Mouse (Mus musculus) CH12.LX (cell line): ENCODE data around the gene Mllt3. TPM values are rescaled to one million over a fixed set of nuclear protein-coding genes. Genes with fewer than 3 reads are reported as not detected.

Source experiments
- DNase-seq: peaks from one replicate; pipeline ENCODE4 v3.0.0-alpha.2; 2013; ENCODE audit errors: extremely low read depth
- H3K27ac ChIP-seq: 2 replicates; pipeline ENCODE4 v1.5.1; 2012; ENCODE audit warnings: low read depth, mild to moderate bottlenecking, control low read depth, moderate library complexity; ENCODE audit not compliant: insufficient read depth
- H3K27me3 ChIP-seq: replicated peaks from 2 replicates; pipeline ENCODE3; 2012; ENCODE audit warnings: inconsistent platforms
- H3K36me3 ChIP-seq, 2 experiments: replicated peaks in 1 of 2; 2 replicates each; pipeline versions ENCODE3 to v1.6.1; 2012; ENCODE audit warnings: inconsistent platforms in 1 of 2, low read length in 1 of 2, mild to moderate bottlenecking in 1 of 2, mixed read lengths in 1 of 2, moderate library complexity in 1 of 2; ENCODE audit not compliant: control insufficient read depth in 1 of 2, insufficient read depth in 1 of 2
- H3K4me1 ChIP-seq, 2 experiments: 2 replicates each; pipeline ENCODE4 v1.6.1; 2012; ENCODE audit warnings: inconsistent platforms in 1 of 2, moderate library complexity in 1 of 2; ENCODE audit not compliant: insufficient read depth in 2 of 2, control insufficient read depth in 1 of 2
- H3K4me2 ChIP-seq: 2 replicates; pipeline ENCODE4 v1.6.1; 2012; ENCODE audit warnings: low read depth, mild to moderate bottlenecking, control low read depth; ENCODE audit not compliant: poor library complexity, insufficient read depth, severe bottlenecking
- H3K4me3 ChIP-seq, 3 experiments: fragments of 150-350 bp in 1 of 3; sonication (generic) in 1 of 3; replicated peaks in 1 of 3; 2 replicates each; pipeline versions ENCODE3 to v1.5.1; 2011 to 2012; ENCODE audit warnings: low read depth in 2 of 3, low read length in 2 of 3, mild to moderate bottlenecking in 2 of 3, moderate library complexity in 2 of 3, control low read depth in 1 of 3, improper control_type of control experiment in 1 of 3, inconsistent platforms in 1 of 3, mixed read lengths in 1 of 3; ENCODE audit not compliant: poor library complexity in 1 of 3
- H3K79me2 ChIP-seq: replicated peaks from 2 replicates; pipeline ENCODE4 v1.6.1; 2012; ENCODE audit warnings: mild to moderate bottlenecking, moderate library complexity; ENCODE audit not compliant: control insufficient read depth, poor library complexity, insufficient read depth, severe bottlenecking; ENCODE audit errors: extremely low read depth
- H3K9ac ChIP-seq: 2 replicates; pipeline ENCODE4 v1.6.1; 2012; ENCODE audit warnings: low read depth, mild to moderate bottlenecking, control low read depth, moderate library complexity; ENCODE audit not compliant: insufficient read depth
- H3K9me3 ChIP-seq: replicated peaks from 2 replicates; pipeline ENCODE3; 2012; ENCODE audit warnings: low read length, inconsistent platforms, mixed read lengths
- CHD1 ChIP-seq: IDR thresholded peaks from 2 replicates; pipeline ENCODE4 v1.6.1; 2012; ENCODE audit warnings: low read depth, low read length, improper control_type of control experiment, inconsistent platforms
- CHD2 ChIP-seq: IDR thresholded peaks from 2 replicates; pipeline ENCODE4 v1.6.1; 2011; ENCODE audit warnings: low read length, improper control_type of control experiment
- EP300 ChIP-seq: IDR thresholded peaks from 2 replicates; pipeline ENCODE4 v1.6.1; 2011; ENCODE audit warnings: low read length, improper control_type of control experiment
- ETS1 ChIP-seq: conservative IDR thresholded peaks from 2 replicates; pipeline ENCODE4 v1.6.1; 2012; ENCODE audit warnings: low read depth, mild to moderate bottlenecking, inconsistent platforms, low read length, improper control_type of control experiment, moderate library complexity
- HCFC1 ChIP-seq: IDR thresholded peaks from 2 replicates; pipeline ENCODE4 v1.6.1; 2012; ENCODE audit warnings: low read depth, mild to moderate bottlenecking, inconsistent platforms, low read length, improper control_type of control experiment
- IRF4 ChIP-seq: IDR thresholded peaks from 2 replicates; pipeline ENCODE4 v1.6.1; 2014; ENCODE audit warnings: low read depth, mild to moderate bottlenecking, inconsistent platforms, low read length, improper control_type of control experiment
- JUN ChIP-seq: IDR thresholded peaks from 2 replicates; pipeline ENCODE4 v1.6.1; 2011; ENCODE audit warnings: low read depth, mild to moderate bottlenecking, low read length, improper control_type of control experiment, moderate library complexity; ENCODE audit not compliant: insufficient read depth
- KAT2A ChIP-seq: IDR thresholded peaks from 2 replicates; pipeline ENCODE4 v1.6.1; 2012; ENCODE audit warnings: low read length, improper control_type of control experiment, inconsistent platforms; ENCODE audit not compliant: insufficient replicate concordance
- MAFK ChIP-seq: IDR thresholded peaks from 2 replicates; pipeline ENCODE4 v1.6.1; 2011; ENCODE audit warnings: low read length, improper control_type of control experiment; ENCODE audit not compliant: insufficient replicate concordance
- MAX ChIP-seq: IDR thresholded peaks from 2 replicates; pipeline ENCODE4 v1.6.1; 2011; ENCODE audit warnings: low read length, improper control_type of control experiment
- MAZ ChIP-seq: IDR thresholded peaks from 2 replicates; pipeline ENCODE4 v1.6.1; 2012; ENCODE audit warnings: low read depth, mild to moderate bottlenecking, inconsistent platforms, low read length, improper control_type of control experiment, moderate library complexity
- NELFE ChIP-seq: IDR thresholded peaks from 2 replicates; pipeline ENCODE4 v1.6.1; 2011; ENCODE audit warnings: low read depth, low read length, improper control_type of control experiment
- POLR2A ChIP-seq: IDR thresholded peaks from 2 replicates; pipeline ENCODE4 v1.6.1; 2011; ENCODE audit warnings: low read depth, mild to moderate bottlenecking, improper control_type of control experiment, low read length
- SIN3A ChIP-seq: IDR thresholded peaks from 2 replicates; pipeline ENCODE4 v1.6.1; 2012; ENCODE audit warnings: low read length, improper control_type of control experiment, inconsistent platforms
- SMC3 ChIP-seq: IDR thresholded peaks from 2 replicates; pipeline ENCODE4 v1.6.1; 2011; ENCODE audit warnings: low read depth, low read length, improper control_type of control experiment
- TBP ChIP-seq: conservative IDR thresholded peaks from 2 replicates; pipeline ENCODE4 v1.6.1; 2011; ENCODE audit warnings: low read depth, low read length, improper control_type of control experiment
- TCF12 ChIP-seq: IDR thresholded peaks from 2 replicates; pipeline ENCODE4 v1.6.1; 2014; ENCODE audit warnings: low read depth, mild to moderate bottlenecking, inconsistent platforms, low read length, improper control_type of control experiment
- UBTF ChIP-seq: IDR thresholded peaks from 2 replicates; pipeline ENCODE4 v1.6.1; 2012; ENCODE audit warnings: low read depth, mild to moderate bottlenecking, inconsistent platforms, low read length, improper control_type of control experiment, moderate library complexity
- USF1 ChIP-seq: IDR thresholded peaks from 2 replicates; pipeline ENCODE4 v1.6.1; 2014; ENCODE audit warnings: low read depth, mild to moderate bottlenecking, inconsistent platforms, low read length, improper control_type of control experiment
- USF2 ChIP-seq: conservative IDR thresholded peaks from 2 replicates; pipeline ENCODE4 v1.6.1; 2011; ENCODE audit warnings: low read depth, low read length, improper control_type of control experiment
- ZC3H11A ChIP-seq: IDR thresholded peaks from 2 replicates; pipeline ENCODE4 v1.6.1; 2012; ENCODE audit warnings: low read depth, mild to moderate bottlenecking, inconsistent platforms, low read length, improper control_type of control experiment
- dilution Hi-C: fragments of 300-500 bp; cut with MboI; formaldehyde crosslinking; loops from 2 replicates; pipeline ENCODE4 v1.14.3; 2020; ENCODE audit warnings: low sequenced_read_pairs; ENCODE audit not compliant: extremely low pct_unique_long_range_greater_than_20kb, extremely low pct_ligation_motif_present
- in situ Hi-C: fragments of 300-500 bp; cut with MboI; formaldehyde crosslinking; loops from 3 replicates; pipeline ENCODE4 v1.14.3; 2019; ENCODE audit warnings: low sequenced_read_pairs, low pct_ligation_motif_present, low pct_unique_long_range_greater_than_20kb, mixed read lengths
- polyA plus RNA-seq: library from polyadenylated mRNA; unstranded; fragments of >175 nt; gene quantifications from 2 replicates; pipeline ENCODE4 v1.2.1, GENCODE M21; 2012; ENCODE audit warnings: low read depth; ENCODE audit not compliant: insufficient read length
- total RNA-seq, 2 experiments: library from RNA; depleted of rRNA; stranded (reverse); fragments of 300-350 nt in 1 of 2; fragments of >200 nt in 1 of 2; gene quantifications; 2 replicates each; pipeline ENCODE4 v1.2.3; 2012 to 2014

The Mllt3 gene
- total and polyA plus RNA-seq, 3 experiments: 8.3 to 20.9 (median 10.1) TPM

DNA sequence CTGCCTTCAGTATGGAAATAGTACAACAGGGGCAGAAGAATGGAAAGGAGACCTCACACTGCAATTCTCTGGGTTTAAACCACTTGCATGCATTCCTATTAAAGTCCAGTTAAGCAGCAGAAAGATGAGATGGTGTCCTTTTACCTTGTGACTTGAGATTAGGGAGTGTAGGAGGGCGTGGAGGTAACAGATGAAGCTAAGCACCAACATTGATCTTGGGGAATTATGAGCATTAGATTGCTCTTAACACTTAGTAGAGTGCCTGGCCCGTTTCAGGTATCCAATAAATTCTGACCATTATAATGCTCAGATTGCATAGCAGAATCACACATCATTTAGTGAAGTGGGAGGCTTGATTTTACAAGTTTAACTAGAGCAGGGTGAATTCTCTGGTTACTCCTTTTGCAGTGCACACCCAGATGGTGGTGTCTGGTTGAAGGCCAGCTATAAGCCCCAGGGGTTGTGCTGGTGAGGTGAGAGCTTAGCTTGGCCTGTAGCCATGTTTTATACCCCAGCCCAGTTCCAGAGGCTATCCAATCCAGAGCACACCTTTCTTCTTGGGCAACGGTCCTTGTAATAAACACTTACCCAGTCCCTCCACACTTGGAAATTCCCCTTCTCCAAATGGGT lies 288.0 kb downstream of the Mllt3 start:
- Histone ChIP-seq H3K27ac (no peak overlapping the region), H3K36me3 (no peaks in the 10 kb centered on the region), H3K4me3 (no peak overlapping the region), H3K4me1 (no peaks in the 10 kb centered on the region), H3K9me3 (no peaks in the 10 kb centered on the region), H3K79me2 (no peaks in the 10 kb centered on the region), H3K9ac (no peak overlapping the region), H3K27me3 (no peaks in the 10 kb centered on the region), H3K4me2 (no peak overlapping the region)
- dilution Hi-C loops (no loop called here), in situ Hi-C loops (no loop called here)
- TF ChIP-seq NELFE (no peak), HCFC1 (no peak), UBTF (no peak), TCF12 (no peak), KAT2A (no peak), ETS1 (no peak), MAZ (no peak)
- no peak for DNase-seq

DNA sequence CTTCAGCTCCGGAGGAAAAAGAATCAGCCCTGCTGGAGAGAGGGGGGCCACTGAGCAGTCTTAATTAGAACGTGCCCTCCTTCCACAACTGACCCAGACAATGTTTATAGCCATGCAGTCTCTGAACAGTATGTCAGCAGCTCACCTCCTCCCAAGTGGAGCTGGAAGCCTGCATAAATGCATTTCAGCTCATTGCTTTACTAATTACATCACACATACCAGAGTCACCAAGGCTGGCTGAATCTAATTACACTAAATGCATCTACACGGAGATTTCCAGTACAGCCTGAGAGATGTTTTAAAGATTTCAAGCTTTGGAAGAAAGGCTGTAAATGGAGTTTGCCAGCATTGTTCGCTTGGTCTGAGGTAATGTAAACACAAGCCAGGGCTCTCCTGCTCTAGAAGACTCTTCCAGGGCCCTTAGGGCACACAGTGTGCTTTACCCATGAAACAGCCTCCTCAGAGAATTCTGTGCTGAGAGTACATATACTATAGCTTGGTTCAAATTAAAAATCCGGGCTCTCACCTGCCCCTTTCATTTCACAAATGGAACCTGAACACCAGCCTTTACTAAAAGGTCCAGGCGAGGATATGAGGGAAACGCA lies 293.5 kb downstream of the Mllt3 start:
- H3K9ac ChIP-seq: no peak overlapping the region
- no peak overlapping the region for H3K27ac ChIP-seq
- dilution Hi-C loops (no loop called here), in situ Hi-C loops (no loop called here)
- no peaks in the 10 kb centered on the region for H3K9me3 ChIP-seq
- H3K36me3 ChIP-seq: no peaks in the 10 kb centered on the region
- H3K27me3 ChIP-seq: no peaks in the 10 kb centered on the region
- H3K4me2 ChIP-seq: no peak overlapping the region
- H3K4me1 ChIP-seq: no peaks in the 10 kb centered on the region
- H3K4me3 ChIP-seq: no peak overlapping the region
- no peak for DNase-seq
- H3K79me2 ChIP-seq: no peaks in the 10 kb centered on the region
- TF ChIP-seq KAT2A (no peak), MAZ (no peak), TBP (no peak), HCFC1 (no peak), CHD2 (no peak), SMC3 (no peak), ZC3H11A (no peak), USF2 (no peak), TCF12 (no peak), NELFE (no peak), MAX (no peak), USF1 (no peak), MAFK (no peak), CHD1 (no peak), IRF4 (no peak), ETS1 (no peak), SIN3A (no peak), JUN (no peak), EP300 (no peak), POLR2A (no peak)
